ENCODE assay signal across 19 mouse cellular contexts in genomic region chr13:31147323-31147722, GRCm38 (mm10).
"Had no signal": no experiment of that assay in that cellular context is flagged by ENCODE, and none has a peak within 500 bp of the region (broad histone marks: within the 10 kb centered on the region; RNA-seq: fewer than 3 reads in every experiment).

No protein-coding gene starts in this region.

- H3K9ac ChIP-seq: limb, embryonic 13.5 days; liver, embryonic 13.5 days; lung, embryonic 14.5 days; midbrain, embryonic 15.5 days; neural tube, embryonic 12.5 days; neural tube, embryonic 15.5 days had no signal

- H3K4me1 ChIP-seq: limb, embryonic 13.5 days; liver, embryonic 13.5 days; midbrain, embryonic 15.5 days; neural tube, embryonic 12.5 days; neural tube, embryonic 15.5 days had no signal

- DNase-seq: kidney, adult 8-10 months; kidney, postnatal 36 days; left cerebral cortex, postnatal 4 days; liver, embryonic 13.5 days; lung, embryonic 14.5 days; lung, postnatal 36 days; right cerebral cortex, adult 18-20 months; right cerebral cortex, postnatal 14 days; right cerebral cortex, postnatal 4 days; thymus, adult 2 months; thymus, postnatal 25 days had no signal

- H3K4me3 ChIP-seq: limb, embryonic 13.5 days; liver, embryonic 13.5 days; midbrain, embryonic 15.5 days; neural tube, embryonic 12.5 days; neural tube, embryonic 15.5 days had no signal

- H3K9me3 ChIP-seq: limb, embryonic 13.5 days; liver, embryonic 13.5 days; midbrain, embryonic 15.5 days; neural tube, embryonic 12.5 days; neural tube, embryonic 15.5 days had no signal

- H3K27ac ChIP-seq: limb, embryonic 13.5 days; liver, embryonic 13.5 days; midbrain, embryonic 15.5 days; neural tube, embryonic 12.5 days; neural tube, embryonic 15.5 days; stomach, postnatal 0 days had no signal

- ATAC-seq: intestine, postnatal 0 days; lung, postnatal 0 days; midbrain, embryonic 15.5 days had no signal

- H3K27me3 ChIP-seq: limb, embryonic 13.5 days; liver, embryonic 13.5 days; midbrain, embryonic 15.5 days; neural tube, embryonic 12.5 days; neural tube, embryonic 15.5 days had no signal

- H3K4me2 ChIP-seq: limb, embryonic 13.5 days; liver, embryonic 13.5 days; lung, embryonic 14.5 days; midbrain, embryonic 11.5 days; midbrain, embryonic 15.5 days; neural tube, embryonic 12.5 days; neural tube, embryonic 15.5 days had no signal

- H3K36me3 ChIP-seq: limb, embryonic 13.5 days; liver, embryonic 13.5 days; midbrain, embryonic 15.5 days; neural tube, embryonic 12.5 days; neural tube, embryonic 15.5 days had no signal
